Mouse (Mus musculus): ENCODE results near the gene Tsks. TPM values are rescaled to one million over a fixed set of nuclear protein-coding genes. Genes with fewer than 3 reads are reported as not detected.

Tsks gene
- polyA plus RNA-seq, 1 experiment from 2014 or later = not detected

DNA sequence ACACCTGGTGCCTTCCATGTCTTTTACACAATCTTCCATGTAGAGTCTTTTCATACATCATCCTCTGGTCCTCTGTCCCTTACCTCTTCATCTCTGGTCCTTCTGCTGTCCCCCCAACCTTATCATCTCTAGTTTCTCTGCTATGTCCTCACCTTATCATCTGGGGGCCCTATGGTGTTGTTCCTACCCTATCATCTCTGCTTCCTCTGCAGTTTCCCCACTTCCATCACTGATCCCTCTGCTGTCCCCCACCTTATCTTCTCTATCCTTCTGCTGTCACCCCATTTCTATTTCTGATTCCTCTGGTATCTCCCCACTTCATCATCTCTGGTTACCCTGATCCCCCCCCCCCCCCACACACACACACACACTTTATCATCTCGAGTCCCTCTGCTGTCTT is 14.4 kb upstream of the Tsks start:
- ATAC-seq = no peak
- peak overlapping the region; percentile 97 for H3K9ac ChIP-seq (ENCODE audit: low read length)
- WGBS = 0% methylated on average over 1 of the region's 1 CpGs
- H3K27ac ChIP-seq (ENCODE audit: low read depth, low read length) = no peak overlapping the region
- DNase-seq (ENCODE audit: low spot score) = no peak
- no peaks in the 10 kb centered on the region for H3K27me3 ChIP-seq (replicated peaks; ENCODE audit: control insufficient read depth, insufficient read depth, low read length)
- peak overlapping the region; percentile 94 for H3K4me3 ChIP-seq (ENCODE audit: low read depth, low read length)
- H3K4me2 ChIP-seq (ENCODE audit: low read length) = peak overlapping the region; percentile 52
- H3K4me1 ChIP-seq (ENCODE audit: control insufficient read depth, insufficient read depth, low read length) = peaks cover 14% of the 10 kb centered on the region
- H3K9me3 ChIP-seq (replicated peaks; ENCODE audit: control insufficient read depth, low read length) = no peaks in the 10 kb centered on the region
- peaks cover 18% of the 10 kb centered on the region for H3K36me3 ChIP-seq (ENCODE audit: control insufficient read depth, insufficient read depth, low read length)

DNA sequence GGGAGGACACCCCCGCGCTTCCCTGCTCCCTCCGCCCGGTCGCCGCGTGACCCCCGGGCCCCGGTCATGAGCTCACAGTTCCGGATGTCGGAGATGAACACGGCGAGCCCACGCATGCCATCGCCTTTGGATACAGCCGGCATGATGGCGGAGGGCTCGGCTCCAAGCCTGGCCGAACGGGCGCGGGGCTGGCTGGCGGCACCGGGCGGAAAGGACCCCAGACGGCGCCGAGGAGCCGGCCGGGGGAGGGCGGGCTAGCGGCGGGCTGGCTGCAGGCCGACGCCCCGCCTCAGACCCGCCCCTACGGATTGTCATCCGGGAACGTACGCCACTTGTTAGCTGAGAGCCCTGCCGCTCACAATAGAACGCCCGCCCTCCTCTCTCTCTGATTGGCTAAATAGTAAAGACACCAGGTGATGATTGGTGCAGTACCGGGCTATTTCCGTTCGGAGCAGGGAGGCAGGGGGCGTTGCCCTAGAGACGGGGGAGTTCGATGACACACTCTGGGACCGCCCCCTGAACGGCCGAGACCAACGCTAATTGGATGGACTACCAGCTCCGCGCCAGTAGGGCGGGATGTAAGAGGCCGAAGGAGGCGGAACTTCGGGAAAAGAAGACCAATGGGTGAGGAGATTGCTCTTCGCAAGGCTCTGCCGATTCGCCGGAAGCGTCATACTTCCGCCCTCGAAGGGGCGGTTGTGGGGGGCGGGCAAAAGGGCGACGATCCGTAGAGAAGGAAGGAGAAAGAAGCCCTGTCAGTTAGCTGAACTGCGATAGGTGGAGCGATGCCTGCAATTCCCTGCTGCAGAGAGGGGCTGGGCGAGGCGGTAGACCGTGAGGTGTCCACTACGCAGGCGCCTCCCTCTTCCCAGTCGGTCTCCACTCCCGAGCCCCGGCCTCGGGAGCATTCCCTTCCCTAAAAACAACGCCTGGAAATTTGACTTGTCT is 13.5 kb upstream of the Tsks start, which contains the start of gene Ap2a1:
TSS of gene Ap2a1 (minus strand) at position 293 of the 948 bp plus-strand sequence.
- ATAC-seq (peak; percentile 98), DNase-seq (ENCODE audit: low spot score) (peak; percentile 100)
- peaks cover 14% of the 10 kb centered on the region for H3K4me1 ChIP-seq (ENCODE audit: control insufficient read depth, insufficient read depth, low read length)
- H3K27ac ChIP-seq (ENCODE audit: low read depth, low read length) = peak within 1 kb of the TSS; percentile 88
- H3K36me3 ChIP-seq (ENCODE audit: control insufficient read depth, insufficient read depth, low read length) = peaks cover 11% of the 10 kb centered on the region; the same call in 1 of the 2 replicates
- H3K9ac ChIP-seq (ENCODE audit: low read length) = peak within 1 kb of the TSS; percentile 97
- peak within 1 kb of the TSS; percentile 52 for H3K4me2 ChIP-seq (ENCODE audit: low read length)
- under 1% methylated on average over 84 of the region's 84 CpGs for WGBS
- no peaks in the 10 kb centered on the region for H3K27me3 ChIP-seq (replicated peaks; ENCODE audit: control insufficient read depth, insufficient read depth, low read length)
- peak within 1 kb of the TSS; percentile 94 for H3K4me3 ChIP-seq (ENCODE audit: low read depth, low read length)
- H3K9me3 ChIP-seq (replicated peaks; ENCODE audit: control insufficient read depth, low read length) = no peaks in the 10 kb centered on the region

GRCm38 (mm10) chr7:44938680-44939079 is 4.3 kb upstream of the Tsks start:
- 87% methylated on average over 4 of the region's 4 CpGs for WGBS

GRCm38 (mm10) chr7:44949922-44950321 is 6.9 kb downstream of the Tsks start:
- Histone ChIP-seq H3K9ac (ENCODE audit: low read length) (no peak overlapping the region), H3K36me3 (ENCODE audit: control insufficient read depth, insufficient read depth, low read length) (no peaks in the 10 kb centered on the region), H3K4me1 (ENCODE audit: control insufficient read depth, insufficient read depth, low read length) (peaks cover 9% of the 10 kb centered on the region), H3K4me2 (ENCODE audit: low read length) (no peak overlapping the region), H3K4me3 (ENCODE audit: low read depth, low read length) (no peak overlapping the region), H3K27ac (ENCODE audit: low read depth, low read length) (no peak overlapping the region), H3K27me3 (replicated peaks; ENCODE audit: control insufficient read depth, insufficient read depth, low read length) (peaks cover 20% of the 10 kb centered on the region), H3K9me3 (replicated peaks; ENCODE audit: control insufficient read depth, low read length) (no peaks in the 10 kb centered on the region)
- no peak for DNase-seq (ENCODE audit: low spot score)
- ATAC-seq = no peak
- WGBS = 75% methylated on average over 6 of the region's 6 CpGs

More at GRCm38 (mm10) chr7:44938680-44939079, 4.3 kb upstream of the Tsks start:
- Histone ChIP-seq H3K36me3 (ENCODE audit: control insufficient read depth, insufficient read depth, low read length) (no peaks in the 10 kb centered on the region), H3K9me3 (replicated peaks; ENCODE audit: control insufficient read depth, low read length) (no peaks in the 10 kb centered on the region; the same call in 1 of the 2 replicates), H3K27me3 (replicated peaks; ENCODE audit: control insufficient read depth, insufficient read depth, low read length) (no peaks in the 10 kb centered on the region), H3K9ac (ENCODE audit: low read length) (no peak overlapping the region), H3K4me3 (ENCODE audit: low read depth, low read length) (no peak overlapping the region), H3K27ac (ENCODE audit: low read depth, low read length) (no peak overlapping the region), H3K4me2 (ENCODE audit: low read length) (no peak overlapping the region), H3K4me1 (ENCODE audit: control insufficient read depth, insufficient read depth, low read length) (no peaks in the 10 kb centered on the region)
- DNase-seq (ENCODE audit: low spot score) = no peak
- no peak for ATAC-seq

- Histone ChIP-seq H3K27me3 (replicated peaks; ENCODE audit: control insufficient read depth, insufficient read depth, low read length) (peaks cover 20% of the 10 kb centered on the region), H3K4me2 (ENCODE audit: low read length) (peak overlapping the region; percentile 61), H3K4me1 (ENCODE audit: control insufficient read depth, insufficient read depth, low read length) (peaks cover 9% of the 10 kb centered on the region), H3K9me3 (replicated peaks; ENCODE audit: control insufficient read depth, low read length) (no peaks in the 10 kb centered on the region), H3K9ac (ENCODE audit: low read length) (peak overlapping the region; percentile 53; the same call in 1 of the 2 replicates), H3K4me3 (ENCODE audit: low read depth, low read length) (peak overlapping the region; percentile 38), H3K36me3 (ENCODE audit: control insufficient read depth, insufficient read depth, low read length) (no peaks in the 10 kb centered on the region), H3K27ac (ENCODE audit: low read depth, low read length) (no peak overlapping the region)
- under 1% methylated on average over 10 of the region's 10 CpGs for WGBS
- DNase-seq (ENCODE audit: low spot score) (peak; percentile 33), ATAC-seq (peak; percentile 41; the same call in 1 of the 2 replicates)
Observed at GRCm38 (mm10) chr7:44951960-44952359, 9.0 kb downstream of the Tsks start.

DNA sequence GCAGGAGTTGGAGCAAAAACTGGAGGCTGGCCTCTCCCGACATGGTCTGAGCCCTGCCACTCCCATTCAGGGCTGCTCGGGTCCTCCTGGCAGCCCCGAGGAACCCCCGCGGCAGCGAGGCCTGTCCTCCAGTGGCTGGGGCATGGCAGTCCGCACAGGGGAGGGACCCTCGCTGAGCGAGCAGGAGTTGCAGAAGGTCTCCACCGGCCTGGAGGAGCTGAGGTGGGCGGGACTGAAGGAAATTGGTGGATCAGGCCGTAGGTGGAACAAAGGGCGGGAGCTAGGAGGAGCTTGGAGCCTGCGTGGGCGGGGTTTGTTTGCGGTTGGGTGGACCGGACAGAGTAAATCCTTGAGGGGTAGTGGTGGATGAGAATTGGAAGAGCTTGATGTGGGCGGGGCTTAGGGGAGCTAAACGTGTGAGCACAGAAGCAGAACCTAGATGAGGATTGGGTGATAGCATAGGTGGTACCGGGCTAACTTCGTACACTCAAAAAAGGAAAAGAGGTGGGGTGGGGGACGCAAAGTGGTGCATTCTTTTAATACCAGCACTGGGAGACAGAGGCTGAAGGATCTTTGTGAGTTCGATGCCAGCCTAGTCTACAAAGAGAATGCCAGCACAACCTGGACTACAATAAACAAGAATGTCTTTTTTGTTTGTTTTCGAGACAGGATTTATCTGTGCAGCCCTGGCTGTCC is 9.8 kb downstream of the Tsks start:
- H3K4me2 ChIP-seq (ENCODE audit: low read length) = peak overlapping the region; percentile 61
- WGBS = 7% methylated on average over 24 of the region's 24 CpGs
- peak overlapping the region; percentile 38 for H3K4me3 ChIP-seq (ENCODE audit: low read depth, low read length)
- peaks cover 9% of the 10 kb centered on the region for H3K4me1 ChIP-seq (ENCODE audit: control insufficient read depth, insufficient read depth, low read length)
- peak overlapping the region; percentile 53 for H3K9ac ChIP-seq (ENCODE audit: low read length)
- ATAC-seq (peak; percentile 86), DNase-seq (ENCODE audit: low spot score) (peak; percentile 92)
- no peaks in the 10 kb centered on the region for H3K9me3 ChIP-seq (replicated peaks; ENCODE audit: control insufficient read depth, low read length)
- no peaks in the 10 kb centered on the region for H3K36me3 ChIP-seq (ENCODE audit: control insufficient read depth, insufficient read depth, low read length)
- peaks cover 20% of the 10 kb centered on the region for H3K27me3 ChIP-seq (replicated peaks; ENCODE audit: control insufficient read depth, insufficient read depth, low read length)
- no peak overlapping the region for H3K27ac ChIP-seq (ENCODE audit: low read depth, low read length)

- H3K36me3 ChIP-seq (ENCODE audit: control insufficient read depth, insufficient read depth, low read length) = 0 out of 2 replicates have a peak, but pooled peaks cover 2% of the 10 kb centered on the region
Observed at GRCm38 (mm10) chr7:44953561-44953960, 10.6 kb downstream of the Tsks start.

GRCm38 (mm10) chr7:44954091-44954885 is 11.3 kb downstream of the Tsks start:
- Histone ChIP-seq H3K27ac (ENCODE audit: low read depth, low read length) (no peak overlapping the region), H3K4me3 (ENCODE audit: low read depth, low read length) (no peak overlapping the region), H3K9me3 (replicated peaks; ENCODE audit: control insufficient read depth, low read length) (no peaks in the 10 kb centered on the region), H3K9ac (ENCODE audit: low read length) (no peak overlapping the region), H3K4me2 (ENCODE audit: low read length) (no peak overlapping the region), H3K4me1 (ENCODE audit: control insufficient read depth, insufficient read depth, low read length) (peaks cover 9% of the 10 kb centered on the region), H3K36me3 (ENCODE audit: control insufficient read depth, insufficient read depth, low read length) (peaks cover 9% of the 10 kb centered on the region), H3K27me3 (replicated peaks; ENCODE audit: control insufficient read depth, insufficient read depth, low read length) (peaks cover 20% of the 10 kb centered on the region)
- no peak for DNase-seq (ENCODE audit: low spot score)
- ATAC-seq = no peak
- 80% methylated on average over 12 of the region's 12 CpGs for WGBS

More at GRCm38 (mm10) chr7:44953561-44953960, 10.6 kb downstream of the Tsks start:
- H3K4me2 ChIP-seq (ENCODE audit: low read length) = no peak overlapping the region
- H3K4me3 ChIP-seq (ENCODE audit: low read depth, low read length) = no peak overlapping the region
- H3K4me1 ChIP-seq (ENCODE audit: control insufficient read depth, insufficient read depth, low read length) = peaks cover 9% of the 10 kb centered on the region
- H3K9ac ChIP-seq (ENCODE audit: low read length) = no peak overlapping the region
- H3K27ac ChIP-seq (ENCODE audit: low read depth, low read length) = no peak overlapping the region
- ATAC-seq (no peak), DNase-seq (ENCODE audit: low spot score) (no peak)
- 57% methylated on average over 14 of the region's 14 CpGs for WGBS
- no peaks in the 10 kb centered on the region for H3K9me3 ChIP-seq (replicated peaks; ENCODE audit: control insufficient read depth, low read length)
- peaks cover 20% of the 10 kb centered on the region for H3K27me3 ChIP-seq (replicated peaks; ENCODE audit: control insufficient read depth, insufficient read depth, low read length)

All from forebrain, embryonic 14.5 days (tissue).